Mouse (Mus musculus) liver, postnatal 0 days (tissue): ENCODE measurements around the gene Cdk6. TPM values are rescaled to one million over a fixed set of nuclear protein-coding genes. Genes with fewer than 3 reads are reported as not detected.

Source experiments
- ATAC-seq: fragments of 200-750 bp; cut with Nextera tagmentation; 2 replicates; pipeline ENCODE4 v1.8.0; 2017; ENCODE audit warnings: mild to moderate bottlenecking, moderate library complexity
- DNase-seq: peaks from one replicate; pipeline ENCODE4 v3.0.0-alpha.2; 2016
- H3K27ac ChIP-seq: fragments of 300-500 bp; sonication (generic); 2 replicates; pipeline ENCODE4 v1.5.1; 2014; ENCODE audit warnings: antibody characterized with exemption, moderate library complexity, mild to moderate bottlenecking, low read depth
- H3K27me3 ChIP-seq: fragments of 300-500 bp; sonication (generic); 2 replicates; pipeline ENCODE4 v1.6.1; 2014; ENCODE audit warnings: low read length, control low read depth, mixed read lengths; ENCODE audit not compliant: insufficient read depth
- H3K36me3 ChIP-seq: fragments of 300-500 bp; sonication (generic); replicated peaks from 2 replicates; pipeline ENCODE4 v1.6.1; 2014; ENCODE audit warnings: mild to moderate bottlenecking, control low read depth, low read length, moderate library complexity, mixed read lengths; ENCODE audit not compliant: insufficient read depth
- H3K4me1 ChIP-seq: fragments of 300-500 bp; sonication (generic); 2 replicates; pipeline ENCODE4 v1.6.1; 2014; ENCODE audit warnings: antibody characterized with exemption, mild to moderate bottlenecking, control low read depth; ENCODE audit not compliant: insufficient read depth
- H3K4me2 ChIP-seq: fragments of 300-500 bp; sonication (generic); 2 replicates; pipeline ENCODE4 v1.6.1; 2014; ENCODE audit warnings: low read depth, mild to moderate bottlenecking, low read length, moderate library complexity, mixed read lengths
- H3K4me3 ChIP-seq: fragments of 300-500 bp; sonication (generic); 2 replicates; pipeline ENCODE4 v1.5.1; 2014; ENCODE audit warnings: low read depth, low read length
- H3K9ac ChIP-seq: fragments of 300-500 bp; sonication (generic); replicated peaks from 2 replicates; pipeline ENCODE4 v1.6.1; 2014; ENCODE audit warnings: mild to moderate bottlenecking, moderate library complexity
- H3K9me3 ChIP-seq: fragments of 300-500 bp; sonication (generic); 2 replicates; pipeline ENCODE4 v1.6.1; 2016; ENCODE audit warnings: mild to moderate bottlenecking, control low read depth, low read length, mixed read lengths
- CTCF ChIP-seq: sonication (generic); IDR thresholded peaks from 2 replicates; pipeline ENCODE4 v1.5.1; 2016; ENCODE audit warnings: antibody characterized with exemption, low read depth
- EP300 ChIP-seq: IDR thresholded peaks from 2 replicates; pipeline ENCODE4 v1.6.1; 2016; ENCODE audit warnings: antibody characterized with exemption, low read depth, mild to moderate bottlenecking
- WGBS: fragments of 180-500 bp; shearing (Covaris S2); extraction: QIAGEN DNeasy Blood & Tissue Kit; methylation state at CpG from one replicate; pipeline ENCODE4 v1.1.7; 2014; ENCODE audit not compliant: insufficient replicate concordance; 5-methylcytosine and 5-hydroxymethylcytosine counted together
- polyA plus RNA-seq: library from polyadenylated mRNA; unstranded; fragments of >200 nt; fragmentation: Nextera tagmentation; extraction: Ambion mirVana; gene quantifications from 2 replicates; pipeline ENCODE4 v1.2.1, GENCODE M21; 2015

The Cdk6 gene
- polyA plus RNA-seq, 1 experiment from 2014 or later, result 17.3 TPM

GRCm38 (mm10) chr5:3359914-3360313 is 18.6 kb downstream of the Cdk6 start:
- Histone ChIP-seq H3K27ac (0 out of 2 replicates have a peak overlapping the region, but pooled peaks have one; percentile 0), H3K27me3 (no peaks in the 10 kb centered on the region), H3K4me3 (no peak overlapping the region), H3K36me3 (no peaks in the 10 kb centered on the region), H3K9ac (no peak overlapping the region), H3K9me3 (no peaks in the 10 kb centered on the region), H3K4me1 (peaks cover 36% of the 10 kb centered on the region), H3K4me2 (no peak overlapping the region)
- DNase-seq, result no peak
- 69% methylated on average over 7 of the region's 7 CpGs for WGBS
- ATAC-seq, result no peak
- TF ChIP-seq EP300 (no peak), CTCF (peak; percentile 32; the same call in 1 of the 2 replicates)

DNA sequence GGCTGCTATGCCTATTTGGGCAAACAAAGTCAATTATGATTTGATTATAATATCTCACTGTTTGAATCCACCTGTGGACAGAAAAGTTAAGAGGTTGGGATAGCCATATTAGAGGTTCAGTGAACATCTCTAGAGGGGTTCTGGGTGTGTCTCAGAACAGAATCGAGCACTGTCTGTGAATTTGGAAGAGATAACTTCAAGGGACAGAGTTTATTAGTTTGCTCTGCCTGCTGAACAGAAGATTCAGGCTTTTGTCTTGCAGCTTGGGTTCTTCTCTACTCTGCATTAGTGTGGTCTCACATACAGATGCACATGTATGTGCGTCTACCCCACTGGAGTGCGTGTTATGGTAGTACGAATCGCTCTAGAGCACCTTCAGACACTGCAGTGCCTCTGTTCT is 20.0 kb downstream of the Cdk6 start:
- DNase-seq, result no peak
- no peak overlapping the region for H3K4me3 ChIP-seq
- no peaks in the 10 kb centered on the region for H3K36me3 ChIP-seq
- ATAC-seq, result no peak
- TF ChIP-seq CTCF (no peak), EP300 (no peak)
- no peak overlapping the region for H3K4me2 ChIP-seq
- 73% methylated on average over 5 of the region's 5 CpGs for WGBS
- H3K27ac ChIP-seq, result 0 out of 2 replicates have a peak overlapping the region, but pooled peaks have one; percentile 1
- H3K27me3 ChIP-seq, result no peaks in the 10 kb centered on the region
- H3K9me3 ChIP-seq, result no peaks in the 10 kb centered on the region
- peaks cover 36% of the 10 kb centered on the region for H3K4me1 ChIP-seq
- no peak overlapping the region for H3K9ac ChIP-seq

GRCm38 (mm10) chr5:3362111-3362510 is 20.8 kb downstream of the Cdk6 start:
- no peaks in the 10 kb centered on the region for H3K36me3 ChIP-seq
- no peak overlapping the region for H3K27ac ChIP-seq
- H3K4me3 ChIP-seq, result no peak overlapping the region
- H3K4me1 ChIP-seq, result peaks cover 35% of the 10 kb centered on the region
- DNase-seq (no peak), ATAC-seq (no peak)
- no peaks in the 10 kb centered on the region for H3K27me3 ChIP-seq
- WGBS, result 45% methylated on average over 8 of the region's 8 CpGs
- H3K4me2 ChIP-seq, result no peak overlapping the region
- no peak overlapping the region for H3K9ac ChIP-seq
- H3K9me3 ChIP-seq, result no peaks in the 10 kb centered on the region
- peak; percentile 85 for TF ChIP-seq EP300
- no peak for TF ChIP-seq CTCF

GRCm38 (mm10) chr5:3363036-3363983 is 22.0 kb downstream of the Cdk6 start:
- H3K4me3 ChIP-seq, result no peak overlapping the region
- H3K27me3 ChIP-seq, result no peaks in the 10 kb centered on the region
- no peaks in the 10 kb centered on the region for H3K9me3 ChIP-seq
- no peak overlapping the region for H3K27ac ChIP-seq
- TF ChIP-seq EP300 (no peak), CTCF (no peak)
- no peak overlapping the region for H3K9ac ChIP-seq
- peaks cover 32% of the 10 kb centered on the region for H3K4me1 ChIP-seq
- WGBS, result 48% methylated on average over 15 of the region's 15 CpGs
- ATAC-seq, result peak; percentile 63
- H3K36me3 ChIP-seq, result no peaks in the 10 kb centered on the region
- no peak for DNase-seq
- no peak overlapping the region for H3K4me2 ChIP-seq

DNA sequence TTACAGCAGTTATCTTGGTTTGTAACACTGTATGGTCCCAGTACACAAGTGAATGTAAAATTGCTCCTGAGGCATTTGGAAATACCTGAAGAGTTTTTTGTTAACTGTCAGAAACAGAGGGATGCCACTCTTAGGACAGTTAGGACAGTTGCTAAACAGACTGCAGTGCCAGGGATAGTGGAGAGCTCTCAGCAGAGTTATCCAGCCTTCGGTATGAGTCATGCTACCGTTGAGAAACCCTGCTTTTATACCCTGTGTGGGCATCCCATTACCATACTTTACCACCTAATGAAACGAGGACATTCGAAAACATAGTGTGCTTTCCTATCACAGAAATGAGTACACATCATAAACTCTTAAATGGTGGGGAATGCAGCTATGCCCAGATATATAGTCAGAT is 25.8 kb downstream of the Cdk6 start:
- no peak for TF ChIP-seq EP300
- no peak for TF ChIP-seq CTCF

DNA sequence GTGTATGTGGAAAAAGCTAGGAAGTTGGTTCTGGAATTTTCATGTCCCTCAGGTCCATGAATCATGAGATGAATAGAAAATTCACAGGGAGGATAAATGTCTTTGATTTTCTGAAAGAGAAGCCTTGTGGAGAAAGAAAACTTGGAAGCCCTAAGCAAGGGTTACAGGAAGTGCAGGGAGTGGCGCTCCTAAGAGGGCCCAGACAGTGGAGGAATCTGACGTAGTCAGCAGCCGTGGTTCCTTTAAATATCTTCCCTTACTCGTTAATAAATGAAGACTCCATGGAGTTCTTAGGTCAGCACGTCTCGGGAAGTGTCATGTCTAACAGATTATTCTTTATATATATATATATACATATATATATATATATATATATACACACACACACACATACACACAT is 28.0 kb downstream of the Cdk6 start:
- no peak for TF ChIP-seq CTCF
- TF ChIP-seq EP300, result no peak
- Histone ChIP-seq H3K4me1 (peaks cover 15% of the 10 kb centered on the region), H3K9me3 (no peaks in the 10 kb centered on the region), H3K4me2 (peak overlapping the region; percentile 29; the same call in 1 of the 2 replicates), H3K4me3 (no peak overlapping the region), H3K27ac (peak overlapping the region; percentile 49; the same call in 1 of the 2 replicates), H3K9ac (no peak overlapping the region), H3K27me3 (no peaks in the 10 kb centered on the region), H3K36me3 (no peaks in the 10 kb centered on the region)
- peak; percentile 38; the same call in 1 of the 2 replicates for ATAC-seq
- WGBS, result 51% methylated on average over 6 of the region's 6 CpGs
- no peak for DNase-seq

More for the DNA sequence above, 25.8 kb downstream of the Cdk6 start:
- Histone ChIP-seq H3K4me2 (no peak overlapping the region), H3K27ac (no peak overlapping the region), H3K36me3 (no peaks in the 10 kb centered on the region), H3K4me1 (peaks cover 16% of the 10 kb centered on the region), H3K27me3 (no peaks in the 10 kb centered on the region), H3K9ac (no peak overlapping the region), H3K4me3 (no peak overlapping the region), H3K9me3 (no peaks in the 10 kb centered on the region)
- WGBS, result 83% methylated on average over 4 of the region's 4 CpGs
- ATAC-seq (no peak), DNase-seq (no peak)
